Mouse (Mus musculus) testis, adult 2 months (tissue): ENCODE results near the gene Caln1.

ENCODE experiments used
- CTCF ChIP-seq: fragments of 200-500 bp; IDR thresholded peaks from 2 replicates; pipeline ENCODE4 v1.5.1; 2012; ENCODE audit warnings: low read depth, mild to moderate bottlenecking, inconsistent platforms, low read length, moderate library complexity; ENCODE audit not compliant: control insufficient read depth, insufficient read depth, insufficient replicate concordance
- POLR2A ChIP-seq: fragments of 200-500 bp; IDR thresholded peaks from 2 replicates; pipeline ENCODE4 v1.6.1; 2012; ENCODE audit warnings: low read depth, mild to moderate bottlenecking, inconsistent platforms, low read length, moderate library complexity; ENCODE audit not compliant: control insufficient read depth

GRCm38 (mm10) chr5:130771061-130771741 lies 401.9 kb downstream of the Caln1 start:
- TF ChIP-seq CTCF (no peak), POLR2A (no peak)
